Mouse (Mus musculus) thymus, adult 2 months (tissue): ENCODE results near the gene Calcoco2. TPM values are rescaled to one million over a fixed set of nuclear protein-coding genes. Genes with fewer than 3 reads are reported as not detected.

Source experiments
- DNase-seq: peaks from one replicate; pipeline ENCODE4 v3.0.0; 2021
- H3K27ac ChIP-seq: fragments of 200-500 bp; 2 replicates; pipeline ENCODE4 v1.5.1; 2012; ENCODE audit warnings: low read length, control low read depth; ENCODE audit not compliant: control insufficient read depth, insufficient read depth
- H3K27me3 ChIP-seq: fragments of 200-500 bp; 2 replicates; pipeline ENCODE4 v1.6.1; 2012; ENCODE audit warnings: mild to moderate bottlenecking, low read length, moderate library complexity, mixed read lengths; ENCODE audit not compliant: control insufficient read depth, insufficient read depth
- H3K36me3 ChIP-seq: fragments of 200-500 bp; 2 replicates; pipeline ENCODE4 v1.6.1; 2012; ENCODE audit warnings: mild to moderate bottlenecking, low read length, moderate library complexity; ENCODE audit not compliant: control insufficient read depth, insufficient read depth
- H3K4me1 ChIP-seq: fragments of 200-500 bp; replicated peaks from 2 replicates; pipeline ENCODE4 v1.6.1; 2012; ENCODE audit warnings: low read length; ENCODE audit not compliant: control insufficient read depth, insufficient read depth
- H3K4me3 ChIP-seq: fragments of 200-500 bp; 2 replicates; pipeline ENCODE4 v1.5.1; 2012; ENCODE audit warnings: mild to moderate bottlenecking, low read length, control low read depth, moderate library complexity; ENCODE audit not compliant: control insufficient read depth, insufficient read depth
- CTCF ChIP-seq: fragments of 200-500 bp; IDR thresholded peaks from 2 replicates; pipeline ENCODE4 v1.5.1; 2012; ENCODE audit warnings: mild to moderate bottlenecking, control low read depth, low read length, moderate library complexity, borderline replicate concordance; ENCODE audit not compliant: control insufficient read depth, poor library complexity, insufficient read depth; ENCODE audit errors: extremely low read depth
- POLR2A ChIP-seq: fragments of 200-500 bp; IDR thresholded peaks from 2 replicates; pipeline ENCODE4 v1.6.1; 2012; ENCODE audit warnings: mild to moderate bottlenecking, low read length, control low read depth, moderate library complexity; ENCODE audit not compliant: control insufficient read depth, poor library complexity, insufficient read depth; ENCODE audit errors: extremely low read depth
- WGBS: fragments of 180-500 bp; shearing (Covaris S2); methylation state at CpG from one replicate; pipeline ENCODE4 v1.1.7; 2018; 5-methylcytosine and 5-hydroxymethylcytosine counted together
- polyA plus RNA-seq: library from polyadenylated mRNA; depleted of rRNA; stranded (reverse); fragments of >200 nt; gene quantifications from 2 replicates; pipeline ENCODE4 v1.2.3, GENCODE M21; 2012; rRNA removed

Gene Calcoco2
- polyA plus RNA-seq, 1 experiment = not detected

- no peak overlapping the region; the same call in 1 of the 2 replicates for H3K27ac ChIP-seq
- H3K4me3 ChIP-seq = peak overlapping the region; percentile 56
- TF ChIP-seq CTCF (no peak), POLR2A (no peak)
- H3K36me3 ChIP-seq = peaks cover 20% of the 10 kb centered on the region
- peak; percentile 60 for DNase-seq
- peaks cover 6% of the 10 kb centered on the region for H3K4me1 ChIP-seq
- no peaks in the 10 kb centered on the region for H3K27me3 ChIP-seq
- under 1% methylated on average over 61 of the region's 64 CpGs for WGBS
Measured at GRCm38 (mm10) chr11:96064521-96065214, 47.1 kb downstream of the Calcoco2 start.

DNA sequence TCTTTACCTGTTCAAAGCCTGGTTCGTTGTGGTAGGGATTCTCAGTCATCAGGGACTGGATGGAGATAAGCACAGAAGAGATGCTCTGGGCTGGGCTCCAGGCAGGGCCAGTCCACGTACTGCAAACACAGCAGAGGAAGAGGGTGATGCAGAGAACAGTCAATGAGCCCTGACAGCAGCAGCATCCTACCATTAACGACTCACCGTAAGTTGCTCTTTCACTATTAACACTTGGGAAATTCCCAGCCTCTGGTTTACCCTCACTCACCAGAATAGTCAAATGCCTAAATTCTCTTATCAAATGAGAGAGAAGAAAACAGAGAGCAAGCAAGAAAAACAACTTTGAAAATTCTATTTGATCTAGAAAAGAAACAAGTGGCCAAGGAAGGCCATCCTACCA lies 53.5 kb downstream of the Calcoco2 start:
- Histone ChIP-seq H3K4me1 (no peaks in the 10 kb centered on the region), H3K27me3 (no peaks in the 10 kb centered on the region), H3K4me3 (no peak overlapping the region), H3K27ac (no peak overlapping the region), H3K36me3 (peaks cover 72% of the 10 kb centered on the region)
- no peak for TF ChIP-seq CTCF
- TF ChIP-seq POLR2A = no peak
- WGBS = 84% methylated on average over 4 of the region's 4 CpGs
- no peak for DNase-seq

GRCm38 (mm10) chr11:96050854-96051253 lies 60.9 kb downstream of the Calcoco2 start:
- H3K4me3 ChIP-seq = no peak overlapping the region
- no peak overlapping the region for H3K27ac ChIP-seq
- no peak for TF ChIP-seq CTCF
- no peak for TF ChIP-seq POLR2A
- no peaks in the 10 kb centered on the region for H3K4me1 ChIP-seq
- no peak for DNase-seq
- H3K27me3 ChIP-seq = no peaks in the 10 kb centered on the region
- 96% methylated on average over 3 of the region's 3 CpGs for WGBS
- H3K36me3 ChIP-seq = peaks cover 88% of the 10 kb centered on the region

DNA sequence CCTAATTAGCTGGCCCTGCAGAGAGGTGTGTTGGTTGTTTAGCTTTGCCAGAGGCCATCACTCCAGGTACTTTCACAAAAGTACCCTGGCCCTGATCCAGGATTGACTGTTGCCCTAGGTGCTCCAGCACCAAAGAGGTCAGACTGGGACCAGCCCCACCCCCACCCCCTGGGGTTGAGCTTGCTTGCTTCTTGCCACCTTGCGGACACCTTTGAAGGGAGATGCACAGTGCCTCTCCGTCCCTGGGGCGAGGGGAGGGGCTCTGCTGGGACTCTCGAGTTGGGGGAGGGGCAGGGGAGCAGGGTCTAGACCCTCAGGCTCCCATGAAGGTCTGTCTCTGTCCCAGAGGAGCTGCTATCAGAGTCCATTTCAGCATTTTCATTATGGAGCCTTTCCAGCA lies 61.8 kb downstream of the Calcoco2 start:
- no peaks in the 10 kb centered on the region for H3K27me3 ChIP-seq
- TF ChIP-seq POLR2A (no peak), CTCF (no peak)
- peaks cover 85% of the 10 kb centered on the region for H3K36me3 ChIP-seq
- H3K4me3 ChIP-seq = no peak overlapping the region
- WGBS = 97% methylated on average over 4 of the region's 4 CpGs
- DNase-seq = no peak
- no peak overlapping the region for H3K27ac ChIP-seq
- peaks cover 3% of the 10 kb centered on the region; the same call in 1 of the 2 replicates for H3K4me1 ChIP-seq

Other genes with a start within 250 kb of the Calcoco2 start
- gene B4galnt2, start 197.1 kb downstream of the Calcoco2 start, polyA plus RNA-seq = not detected in 2 replicates
- gene Igf2bp1, start 106.0 kb downstream of the Calcoco2 start, polyA plus RNA-seq = 0.01 and 0.13 TPM in 2 replicates
- 0.26 and 0.86 TPM in 2 replicates for gene Gip, start 87.4 kb downstream of the Calcoco2 start, polyA plus RNA-seq
- gene Snf8, start 77.1 kb downstream of the Calcoco2 start, polyA plus RNA-seq = 28.7 and 30.3 TPM in 2 replicates
- 43.3 and 47.9 TPM in 2 replicates for gene Ube2z, start 46.6 kb downstream of the Calcoco2 start, polyA plus RNA-seq
- 330 and 650 TPM in 2 replicates for gene Atp5g1, start 36.3 kb downstream of the Calcoco2 start, polyA plus RNA-seq
- 0.17 and 0.28 TPM in 2 replicates for gene Ttll6, start 21.8 kb upstream of the Calcoco2 start, polyA plus RNA-seq
- 0.40 and 0.59 TPM in 2 replicates for gene Hoxb13, start 82.4 kb upstream of the Calcoco2 start, polyA plus RNA-seq
- 0.09 and 0.22 TPM in 2 replicates for gene Hoxb9, start 159.5 kb upstream of the Calcoco2 start, polyA plus RNA-seq
- 0.09 and 0.20 TPM in 2 replicates for gene Hoxb8, start 169.9 kb upstream of the Calcoco2 start, polyA plus RNA-seq
- gene Hoxb7, start 174.7 kb upstream of the Calcoco2 start, polyA plus RNA-seq = 0.09 TPM in 1 of 2 replicates, not detected in the other
- 0.18 and 0.50 TPM in 2 replicates for gene Hoxb6, start 180.5 kb upstream of the Calcoco2 start, polyA plus RNA-seq
- 0.18 and 0.22 TPM in 2 replicates for gene Hoxb5, start 191.4 kb upstream of the Calcoco2 start, polyA plus RNA-seq
- gene Hoxb4, start 206.3 kb upstream of the Calcoco2 start, polyA plus RNA-seq = 1.3 and 1.5 TPM in 2 replicates
- 1.1 TPM in 2 replicates for gene Hoxb3, start 211.4 kb upstream of the Calcoco2 start, polyA plus RNA-seq
- 1.5 and 2.2 TPM in 2 replicates for gene Hoxb2, start 238.6 kb upstream of the Calcoco2 start, polyA plus RNA-seq